Mouse (Mus musculus) spleen, adult 18-20 months (tissue): ENCODE results near the gene Abcc1.

Experiments
- DNase-seq, 2 experiments: peaks; one replicate each; pipeline ENCODE4 v3.0.0; 2022; ENCODE audit warnings: mixed read lengths in 2 of 2

Abcc1 gene

GRCm38 (mm10) chr16:14361362-14362098, at the start of gene Abcc1:
Gene Abcc1, plus strand, starts transcription at chr16:14361558.
- DNase-seq: peak; percentile 52 to 68

GRCm38 (mm10) chr16:14312914-14313313, 48.4 kb upstream of the Abcc1 start:
- DNase-seq: no peak

- DNase-seq: peak; percentile 89 to 91
Observed at GRCm38 (mm10) chr16:14316884-14317876, 44.2 kb upstream of the Abcc1 start, which contains the start of gene Fopnl. Gene Fopnl, minus strand, starts transcription at chr16:14317405.

GRCm38 (mm10) chr16:14319681-14320080, 41.7 kb upstream of the Abcc1 start:
- no peak for DNase-seq

- DNase-seq: no peak
Observed at GRCm38 (mm10) chr16:14320494-14320893, 40.9 kb upstream of the Abcc1 start.

GRCm38 (mm10) chr16:14328156-14328555, 33.2 kb upstream of the Abcc1 start:
- DNase-seq: no peak

GRCm38 (mm10) chr16:14344967-14345366, 16.4 kb upstream of the Abcc1 start:
- DNase-seq: no peak

- no peak for DNase-seq
Observed at GRCm38 (mm10) chr16:14351571-14351970, 9.8 kb upstream of the Abcc1 start.

GRCm38 (mm10) chr16:14352234-14352633, 9.1 kb upstream of the Abcc1 start:
- no peak for DNase-seq

GRCm38 (mm10) chr16:14352663-14353062, 8.7 kb upstream of the Abcc1 start:
- DNase-seq: no peak

- DNase-seq: no peak
Observed at GRCm38 (mm10) chr16:14357859-14358258, 3.5 kb upstream of the Abcc1 start.

- no peak for DNase-seq
Observed at GRCm38 (mm10) chr16:14358531-14358930, 2.8 kb upstream of the Abcc1 start.

GRCm38 (mm10) chr16:14360931-14361330, 427 bp upstream of the Abcc1 start:
- DNase-seq: no peak

- DNase-seq: no peak
Observed at GRCm38 (mm10) chr16:14362099-14362820, 902 bp downstream of the Abcc1 start.

- no peak for DNase-seq
Observed at GRCm38 (mm10) chr16:14363496-14363895, 2.1 kb downstream of the Abcc1 start.

- no peak for DNase-seq
Observed at GRCm38 (mm10) chr16:14364066-14364465, 2.7 kb downstream of the Abcc1 start.

GRCm38 (mm10) chr16:14365457-14365856, 4.1 kb downstream of the Abcc1 start:
- no peak for DNase-seq

GRCm38 (mm10) chr16:14366017-14366416, 4.7 kb downstream of the Abcc1 start:
- no peak for DNase-seq

GRCm38 (mm10) chr16:14371367-14371766, 10.0 kb downstream of the Abcc1 start:
- no peak for DNase-seq

- DNase-seq: no peak
Observed at GRCm38 (mm10) chr16:14372382-14372781, 11.0 kb downstream of the Abcc1 start.

GRCm38 (mm10) chr16:14372817-14373301, 11.5 kb downstream of the Abcc1 start:
- no peak for DNase-seq

GRCm38 (mm10) chr16:14375942-14376341, 14.6 kb downstream of the Abcc1 start:
- DNase-seq: no peak

- no peak for DNase-seq
Observed at GRCm38 (mm10) chr16:14376352-14376751, 15.0 kb downstream of the Abcc1 start.
